Mouse (Mus musculus) embryo, embryonic 11 days (tissue): Measurements from ENCODE around the gene Ssbp3.

Source experiments
- DNase-seq: peaks from one replicate; pipeline ENCODE4 v3.0.0-alpha.2; 2015

The Ssbp3 gene

GRCm38 (mm10) chr4:106989226-106989983, 78.9 kb downstream of the Ssbp3 start:
- DNase-seq: peak; percentile 68

- DNase-seq: no peak
Measured at GRCm38 (mm10) chr4:106993053-106993452, 82.6 kb downstream of the Ssbp3 start.

GRCm38 (mm10) chr4:106994252-106994651, 83.8 kb downstream of the Ssbp3 start:
- DNase-seq: no peak

- DNase-seq: no peak
Measured at GRCm38 (mm10) chr4:106995069-106995468, 84.6 kb downstream of the Ssbp3 start.

GRCm38 (mm10) chr4:106995513-106995912, 85.0 kb downstream of the Ssbp3 start:
- no peak for DNase-seq

- peak; percentile 44 for DNase-seq
Measured at GRCm38 (mm10) chr4:106996305-106997076, 86.0 kb downstream of the Ssbp3 start.

GRCm38 (mm10) chr4:107001259-107001810, 90.8 kb downstream of the Ssbp3 start:
- no peak for DNase-seq

- DNase-seq: no peak
Measured at GRCm38 (mm10) chr4:107001916-107002488, 91.5 kb downstream of the Ssbp3 start.

GRCm38 (mm10) chr4:107002517-107003165, 92.1 kb downstream of the Ssbp3 start:
- DNase-seq: no peak

- DNase-seq: no peak
Measured at GRCm38 (mm10) chr4:107003199-107003598, 92.7 kb downstream of the Ssbp3 start.

- no peak for DNase-seq
Measured at GRCm38 (mm10) chr4:107003786-107004185, 93.3 kb downstream of the Ssbp3 start.

GRCm38 (mm10) chr4:107004346-107004745, 93.8 kb downstream of the Ssbp3 start:
- DNase-seq: no peak

- DNase-seq: no peak
Measured at GRCm38 (mm10) chr4:107005166-107005565, 94.7 kb downstream of the Ssbp3 start.

- no peak for DNase-seq
Measured at GRCm38 (mm10) chr4:107006229-107006628, 95.7 kb downstream of the Ssbp3 start.

- no peak for DNase-seq
Measured at GRCm38 (mm10) chr4:107006807-107007206, 96.3 kb downstream of the Ssbp3 start.

- DNase-seq: no peak
Measured at GRCm38 (mm10) chr4:107007359-107007758, 96.9 kb downstream of the Ssbp3 start.

GRCm38 (mm10) chr4:107008161-107008560, 97.7 kb downstream of the Ssbp3 start:
- DNase-seq: no peak

GRCm38 (mm10) chr4:107009548-107009947, 99.0 kb downstream of the Ssbp3 start:
- no peak for DNase-seq

GRCm38 (mm10) chr4:107011325-107012004, 101.0 kb downstream of the Ssbp3 start:
- DNase-seq: no peak

GRCm38 (mm10) chr4:107012005-107012478, 101.5 kb downstream of the Ssbp3 start:
- DNase-seq: no peak

GRCm38 (mm10) chr4:107012574-107012973, 102.1 kb downstream of the Ssbp3 start:
- no peak for DNase-seq
